Mouse (Mus musculus) CD4-positive helper T cell, adult 2 months (primary cell): Measurements from ENCODE around the gene Ccdc24.

Source experiments
- DNase-seq: peaks from one replicate; pipeline ENCODE4 v3.0.0-alpha.2; 2012; ENCODE audit warnings: low read depth, missing footprints, low spot score

Ccdc24 gene

DNA sequence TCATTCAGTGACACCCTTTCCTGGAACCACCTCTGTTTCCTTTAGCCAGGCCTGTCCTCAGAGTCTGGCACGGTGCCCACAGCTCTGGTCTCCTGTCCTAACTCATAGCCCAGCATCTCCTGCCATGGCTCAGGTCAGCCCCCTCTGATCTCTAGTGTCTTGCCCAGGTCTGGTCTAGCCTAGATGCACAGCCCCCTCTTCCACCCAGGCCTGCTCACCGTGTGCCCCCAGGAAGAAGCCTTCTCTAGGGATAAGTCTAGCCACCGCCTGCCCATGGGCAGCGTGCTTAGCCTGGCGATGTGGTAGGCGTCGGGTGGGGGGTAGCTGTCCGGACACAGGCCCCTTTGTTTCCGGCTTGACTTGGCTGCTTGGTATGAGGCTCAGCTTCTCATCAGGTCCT lies 17.2 kb downstream of the Ccdc24 start:
- DNase-seq = no peak

GRCm38 (mm10) chr4:117852152-117852868 lies 20.0 kb downstream of the Ccdc24 start:
- DNase-seq = no peak

DNA sequence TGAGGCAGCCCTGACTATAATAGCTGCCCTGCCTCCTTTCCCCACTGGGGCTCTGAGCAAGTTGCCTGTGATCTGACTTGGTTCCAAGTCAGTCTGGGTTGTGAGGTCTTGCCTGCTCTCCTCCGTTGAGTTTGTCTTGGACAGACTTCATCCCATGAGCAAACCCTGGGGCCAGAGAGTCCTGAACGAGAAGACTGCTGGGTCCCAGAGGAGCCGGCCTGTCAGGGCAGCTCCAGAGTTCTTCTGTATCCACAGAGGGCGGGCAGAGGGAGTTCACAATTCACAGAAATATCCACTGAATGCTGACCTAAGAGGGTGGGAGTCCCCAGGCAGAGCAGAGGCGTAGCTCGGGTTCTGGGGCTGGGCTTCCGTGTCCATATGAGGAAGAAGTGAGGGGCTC lies 21.5 kb downstream of the Ccdc24 start:
- DNase-seq = no peak

DNA sequence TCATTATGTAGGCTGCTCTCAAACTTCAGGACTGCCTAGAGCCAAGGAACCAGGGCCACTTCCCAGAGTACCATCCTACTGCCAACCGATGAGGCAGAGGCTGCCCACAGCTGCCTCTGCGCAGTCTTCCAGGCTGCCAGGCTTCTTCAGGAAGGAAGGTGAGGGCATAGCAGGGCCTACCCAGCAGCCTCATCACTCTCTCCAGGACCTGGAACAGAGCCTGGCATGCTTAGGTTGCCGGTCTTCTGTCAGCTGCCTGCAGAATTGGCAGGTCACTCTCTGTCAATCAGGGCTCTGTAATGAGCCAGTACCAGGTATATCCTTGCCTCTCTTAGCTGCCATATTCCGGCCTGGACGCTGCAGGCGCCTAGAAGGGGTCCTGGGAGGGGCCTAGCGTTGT lies 22.2 kb downstream of the Ccdc24 start:
- no peak for DNase-seq

- DNase-seq = no peak
These were observed 22.9 kb downstream of the Ccdc24 start for GRCm38 (mm10) chr4:117849506-117849905.

DNA sequence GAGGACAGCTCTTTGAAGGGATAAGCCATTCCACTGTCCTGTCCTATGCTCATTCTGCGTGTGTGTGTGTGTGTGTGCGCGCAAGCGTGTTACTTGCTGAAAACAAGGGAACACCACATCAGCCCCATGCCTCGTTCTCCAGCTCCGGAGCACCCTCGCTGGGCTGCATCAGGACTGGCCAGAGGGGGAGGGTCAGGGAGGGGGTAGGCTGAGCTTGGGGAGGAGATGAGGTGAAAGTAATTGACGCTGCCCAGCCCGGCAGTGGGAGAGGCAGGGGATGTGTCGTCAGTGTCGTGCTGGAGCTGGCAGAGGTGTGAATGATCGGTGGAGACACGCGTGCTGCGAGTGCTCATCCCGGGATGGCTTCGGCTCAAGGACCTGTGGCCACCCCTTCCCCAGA lies 23.3 kb downstream of the Ccdc24 start:
- no peak for DNase-seq

DNA sequence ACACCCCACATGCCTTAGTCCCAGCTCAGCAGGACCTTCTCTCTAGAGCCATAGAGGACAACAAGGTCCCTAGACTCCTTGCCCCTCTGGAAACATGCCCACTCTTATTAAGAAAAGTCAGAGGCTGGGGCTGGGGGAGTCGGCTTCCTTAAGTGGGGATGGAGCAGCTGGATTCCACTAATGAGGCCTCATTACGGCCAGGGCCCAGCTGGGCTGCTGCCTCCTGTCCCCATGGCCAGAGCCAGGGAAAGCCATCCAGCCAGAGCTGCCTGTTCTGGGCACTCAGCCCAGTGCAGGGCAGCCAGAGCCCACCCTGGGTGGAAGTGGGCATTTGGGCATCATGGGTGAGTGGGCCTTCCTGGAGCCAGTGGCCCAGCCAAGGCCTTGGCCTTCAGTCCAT lies 25.3 kb downstream of the Ccdc24 start:
- no peak for DNase-seq

GRCm38 (mm10) chr4:117846261-117846660 lies 26.1 kb downstream of the Ccdc24 start:
- DNase-seq = no peak

- DNase-seq = no peak
These were observed 27.0 kb downstream of the Ccdc24 start for GRCm38 (mm10) chr4:117845316-117845715.

- DNase-seq = no peak
These were observed 27.9 kb downstream of the Ccdc24 start for GRCm38 (mm10) chr4:117844467-117844866.

GRCm38 (mm10) chr4:117843101-117843500 lies 29.3 kb downstream of the Ccdc24 start:
- no peak for DNase-seq

- DNase-seq = no peak
These were observed 30.8 kb downstream of the Ccdc24 start for GRCm38 (mm10) chr4:117841566-117841965.

DNA sequence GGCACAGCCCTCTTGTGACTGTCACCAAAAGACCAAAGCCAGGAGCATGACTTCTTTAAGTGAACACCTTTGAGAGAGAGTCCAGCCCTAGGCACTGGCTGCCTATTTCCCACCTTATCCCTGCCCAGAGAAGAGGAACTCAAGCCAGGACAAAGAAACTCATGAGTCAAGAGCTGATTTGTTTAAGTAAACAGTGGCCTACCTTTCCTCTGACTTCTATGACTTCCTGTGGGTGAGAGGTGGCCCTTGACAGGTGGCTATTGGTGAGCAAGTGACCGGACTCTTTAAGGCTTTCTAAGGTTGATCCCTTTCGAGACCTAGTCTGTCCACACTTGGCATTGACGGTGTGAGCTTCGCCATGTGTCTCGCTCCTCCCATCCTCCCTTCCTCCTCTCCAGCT lies 31.5 kb downstream of the Ccdc24 start:
- DNase-seq = no peak

DNA sequence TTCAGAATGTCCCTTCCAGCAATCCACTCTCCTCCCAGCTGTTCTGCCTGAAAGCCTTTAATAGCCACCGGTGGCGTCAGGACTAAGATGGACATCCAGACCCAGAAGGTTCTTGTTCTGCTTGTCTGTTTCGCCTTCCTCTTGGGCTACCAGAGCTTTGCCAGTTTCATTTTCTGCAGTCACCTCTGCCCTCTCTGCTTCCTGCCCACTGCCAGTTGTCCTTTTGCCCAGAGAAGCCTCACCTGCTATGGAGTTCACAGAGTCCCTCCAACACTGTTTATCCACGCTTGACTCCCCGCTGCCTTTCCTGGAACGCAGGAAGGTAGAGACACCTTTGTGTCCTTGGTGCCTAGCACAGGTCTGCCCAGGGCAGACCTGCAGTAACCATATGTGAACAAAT lies 33.0 kb downstream of the Ccdc24 start:
- DNase-seq = no peak

- DNase-seq = no peak
These were observed 35.1 kb downstream of the Ccdc24 start for GRCm38 (mm10) chr4:117837271-117837670.

DNA sequence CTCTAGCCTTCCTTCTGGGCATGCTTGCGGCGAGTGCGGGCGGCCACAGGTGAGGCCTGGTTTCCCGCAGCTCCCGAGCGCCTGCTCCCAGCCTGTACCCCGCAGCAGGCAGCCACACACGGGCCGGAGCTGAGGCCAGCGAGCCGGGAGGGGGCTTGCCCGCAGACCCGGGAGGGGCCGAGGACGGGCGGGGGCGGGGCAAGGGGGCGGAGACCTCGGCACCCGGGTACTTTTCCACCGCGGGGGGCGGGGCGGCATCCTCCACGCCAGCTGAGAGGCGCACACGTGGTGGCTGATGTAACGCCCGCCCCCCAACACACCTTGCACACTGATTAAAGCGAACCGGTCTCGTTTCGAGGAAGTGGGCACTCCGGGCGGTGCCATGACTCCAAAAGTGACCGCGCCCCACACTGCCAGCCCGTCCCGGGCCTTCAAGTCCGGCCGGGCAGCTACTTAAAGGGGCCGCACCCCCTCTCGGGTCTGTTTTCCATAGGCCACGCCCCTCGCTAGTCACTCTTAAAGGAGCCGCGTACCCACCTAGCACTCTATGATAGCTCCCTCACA lies 36.1 kb downstream of the Ccdc24 start:
- DNase-seq = peak; percentile 83

DNA sequence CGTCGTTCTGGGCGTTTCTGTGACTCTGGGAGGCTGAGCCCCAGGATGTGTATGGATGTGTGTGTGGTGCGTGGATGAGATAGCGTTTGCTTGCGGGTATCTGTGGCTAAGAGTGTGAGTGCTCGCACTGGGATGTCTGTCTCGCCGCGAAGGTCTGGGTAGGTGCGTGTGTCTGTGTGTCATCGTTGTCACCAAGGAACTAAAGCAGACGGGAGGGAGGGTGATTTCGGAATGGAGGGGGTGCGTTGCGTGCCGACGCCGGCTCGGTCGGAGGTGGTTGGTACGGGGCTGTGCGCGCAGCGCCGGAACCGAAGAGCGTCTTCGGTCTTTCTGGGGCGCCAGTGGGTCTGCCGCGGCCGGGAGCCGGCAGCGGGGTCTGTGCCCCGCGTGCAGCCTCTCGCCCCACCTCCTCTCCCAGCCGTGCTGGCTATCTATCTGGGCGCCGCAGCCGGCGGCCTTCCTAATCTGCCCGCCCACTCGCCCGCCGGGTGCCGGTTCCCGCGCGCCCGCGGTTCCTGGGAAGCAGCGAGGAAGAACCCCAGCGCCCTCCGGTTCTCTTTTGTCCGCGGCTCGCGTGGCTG lies 36.7 kb downstream of the Ccdc24 start:
- peak; percentile 56 for DNase-seq

DNA sequence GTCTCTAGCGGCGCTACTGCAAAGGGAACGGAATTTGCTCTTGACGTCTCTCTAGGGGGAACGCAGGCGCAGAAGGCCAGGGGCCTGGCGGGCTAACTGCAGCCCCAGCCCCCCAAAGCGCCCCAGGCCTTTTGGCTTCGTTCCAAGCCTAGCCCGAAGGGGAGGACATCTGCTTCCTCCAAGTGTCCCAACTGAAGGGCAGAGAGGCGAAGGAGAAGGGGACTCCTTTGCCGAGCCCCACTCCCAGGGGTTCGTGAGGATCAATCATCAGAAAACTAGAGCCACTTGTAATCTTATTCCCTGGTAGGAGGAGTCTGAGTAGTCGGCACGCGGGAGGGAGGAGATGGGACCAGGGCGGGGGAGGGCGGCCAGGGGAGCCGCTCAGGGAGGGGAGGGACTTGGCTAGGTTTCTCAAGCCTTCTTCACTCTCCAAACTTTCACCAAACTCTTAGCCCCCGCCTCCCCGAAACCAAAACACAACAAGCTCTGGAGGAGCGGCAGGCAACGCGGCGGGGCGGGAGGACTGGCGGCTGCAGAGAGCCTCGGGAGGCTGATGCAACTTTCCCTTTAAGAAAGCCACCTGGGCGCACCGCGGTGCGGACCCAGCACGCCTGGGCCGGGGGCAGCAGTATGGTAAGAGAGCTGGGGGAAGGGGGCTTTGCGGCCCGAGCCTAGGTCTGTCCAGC lies 37.4 kb downstream of the Ccdc24 start:
- peak; percentile 46 for DNase-seq

DNA sequence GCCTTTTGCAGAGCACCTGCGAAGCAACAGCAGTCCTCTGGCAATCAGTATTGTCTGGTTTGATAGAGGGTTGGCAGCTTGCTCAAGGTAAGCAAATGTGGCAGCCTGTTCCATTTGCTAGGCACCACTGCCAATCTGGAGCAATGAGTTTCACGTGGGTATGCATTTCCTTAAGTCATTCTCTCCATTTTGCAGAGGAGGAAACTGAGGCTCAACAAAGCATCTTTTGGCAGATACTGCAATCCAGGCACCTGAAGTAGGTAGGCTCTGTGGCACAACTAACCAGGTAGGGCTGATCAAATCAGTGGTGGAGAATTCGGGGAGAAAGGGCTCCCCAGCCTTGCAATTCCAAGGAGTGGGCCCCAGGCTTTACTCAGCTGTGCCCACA lies 37.9 kb downstream of the Ccdc24 start, which contains the start of gene Slc6a9:
Gene Slc6a9 (plus strand): TSS at position 50 of the 388 bp plus-strand sequence.
- DNase-seq = no peak

DNA sequence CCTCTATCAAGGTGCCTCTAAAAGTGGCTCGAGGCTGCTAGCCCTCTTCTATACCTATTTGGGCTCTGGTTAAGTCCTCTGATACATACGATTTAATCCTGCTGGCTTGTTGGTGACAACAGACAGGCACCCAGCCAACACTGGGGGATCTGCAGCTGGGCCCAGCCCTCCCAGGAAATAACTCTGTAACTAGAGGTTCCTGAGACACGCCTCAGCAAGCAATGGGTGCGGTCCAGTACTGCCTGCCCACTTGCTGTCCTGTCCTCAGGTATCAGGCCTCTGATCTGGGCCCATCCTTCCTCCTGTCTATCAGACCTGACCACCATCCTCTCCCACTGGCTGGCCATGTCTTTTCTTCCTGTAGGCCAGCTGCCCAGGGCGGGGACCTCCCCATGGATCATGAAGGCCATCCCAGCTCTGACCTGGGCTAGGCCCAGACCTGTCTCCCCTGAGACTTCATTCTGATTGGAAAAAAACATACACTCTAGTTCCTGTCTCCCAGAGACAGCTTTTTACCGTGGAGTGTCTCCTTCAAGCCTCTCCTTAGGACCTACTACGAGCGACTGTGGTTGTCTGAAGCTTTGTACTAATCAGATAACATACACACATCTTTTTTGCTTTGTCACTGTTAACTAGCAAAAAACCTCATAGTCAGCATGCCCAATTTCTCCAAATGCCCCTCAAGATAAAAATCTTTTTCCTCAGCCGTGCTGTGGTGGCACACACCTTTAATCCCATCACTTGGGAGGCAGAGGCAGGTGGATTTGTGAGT lies 40.3 kb downstream of the Ccdc24 start:
- no peak for DNase-seq

DNA sequence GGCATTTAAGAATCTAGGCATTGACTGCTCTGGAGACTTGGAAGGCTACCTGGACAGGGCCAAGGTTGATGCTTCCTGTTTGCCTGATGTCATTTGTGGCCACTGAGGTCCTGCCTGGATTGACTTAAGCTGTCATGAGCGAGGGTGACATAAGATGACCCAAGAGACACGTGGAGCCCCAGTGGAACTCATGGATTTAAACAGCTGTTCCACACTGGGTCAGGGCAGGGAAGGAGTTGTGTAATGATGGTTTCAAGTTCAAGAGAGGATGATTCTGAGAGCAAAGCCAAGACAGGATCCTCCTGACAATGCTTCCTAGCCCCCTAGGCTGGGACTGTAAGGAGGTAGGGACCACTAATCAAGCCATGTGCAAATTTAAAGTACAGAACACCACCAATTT lies 40.9 kb downstream of the Ccdc24 start:
- no peak for DNase-seq

DNA sequence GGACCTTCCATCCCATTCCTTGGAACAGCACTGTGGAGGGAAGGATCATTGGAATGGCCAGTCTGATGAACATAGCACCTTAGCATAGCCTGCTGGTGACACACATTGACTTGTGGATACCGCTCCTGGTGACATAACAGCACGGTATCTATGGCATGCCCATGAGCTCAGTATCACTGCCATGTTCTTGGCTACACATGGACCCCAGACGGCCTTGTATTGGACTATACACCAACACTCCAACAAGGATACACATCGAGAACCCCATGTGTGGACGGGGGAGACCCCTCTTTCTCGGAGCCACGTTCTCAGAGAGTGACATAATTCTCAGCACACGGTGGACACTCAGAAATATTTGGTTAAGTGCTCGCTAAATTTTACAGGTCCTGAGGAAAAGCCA lies 41.6 kb downstream of the Ccdc24 start:
- no peak for DNase-seq
